ENCODE assay signal across 7 mouse cellular contexts in genomic region chrX:12158821-12159533, GRCm38 (mm10). TPM values are rescaled to one million over a fixed set of nuclear protein-coding genes. Genes with fewer than 3 reads are reported as not detected.
DNase-seq lines count a peak whose midpoint lies in the region; ATAC-seq and TF ChIP-seq lines count a peak whose summit lies in the region.

No protein-coding gene starts in this region.

- TF ChIP-seq EP300 in liver, postnatal 0 days (IDR thresholded peaks at IDR 0.05; ENCODE audit: low read depth) = no peak

- H3K9ac ChIP-seq in intestine, embryonic 14.5 days (ENCODE audit: low read length) = peak overlapping the region; percentile 69
- no peak overlapping the region for H3K9ac ChIP-seq in liver, postnatal 0 days (replicated peaks)
- peak overlapping the region; percentile 65; the same call in 1 of the 2 replicates for H3K9ac ChIP-seq in neural tube, embryonic 12.5 days

- peak; percentile 28; the same call in 1 of the 2 replicates for ATAC-seq in intestine, embryonic 14.5 days (replicated peaks; ENCODE audit: low FRiP score, low TSS enrichment, low read depth)
- ATAC-seq in liver, postnatal 0 days = peak; percentile 45
- ATAC-seq in neural tube, embryonic 12.5 days (ENCODE audit: low FRiP score, low read depth) = peak; percentile 42
- no peak for ATAC-seq in erythroblast, adult 5-6 weeks (replicated peaks; ENCODE audit: low FRiP score, poor library complexity, severe bottlenecking)

- H3K27ac ChIP-seq in intestine, embryonic 14.5 days (ENCODE audit: low read depth) = peak overlapping the region; percentile 90
- H3K27ac ChIP-seq in liver, postnatal 0 days (ENCODE audit: low read depth) = peak overlapping the region; percentile 77
- no peak overlapping the region for H3K27ac ChIP-seq in neural tube, embryonic 12.5 days

- no peaks in the 10 kb centered on the region for H3K9me3 ChIP-seq in E14TG2a.4 (ENCODE audit: low read length)
- H3K9me3 ChIP-seq in intestine, embryonic 14.5 days (ENCODE audit: control insufficient read depth, low read length) = no peaks in the 10 kb centered on the region
- H3K9me3 ChIP-seq in liver, postnatal 0 days (ENCODE audit: low read length) = no peaks in the 10 kb centered on the region
- H3K9me3 ChIP-seq in neural tube, embryonic 12.5 days = no peaks in the 10 kb centered on the region

- H3K27me3 ChIP-seq in E14TG2a.4 (ENCODE audit: insufficient read depth, low read length) = peaks cover 38% of the 10 kb centered on the region
- H3K27me3 ChIP-seq in intestine, embryonic 14.5 days (replicated peaks; ENCODE audit: control insufficient read depth, insufficient read depth, low read length) = peaks cover 42% of the 10 kb centered on the region
- peaks cover 50% of the 10 kb centered on the region for H3K27me3 ChIP-seq in liver, postnatal 0 days (ENCODE audit: insufficient read depth, low read length)
- peaks cover 36% of the 10 kb centered on the region for H3K27me3 ChIP-seq in neural tube, embryonic 12.5 days (replicated peaks)

- TF ChIP-seq CTCF in E14TG2a.4 (conservative IDR thresholded peaks at IDR 0.05; ENCODE audit: low read length) = no peak
- TF ChIP-seq CTCF in liver, postnatal 0 days (IDR thresholded peaks at IDR 0.05; ENCODE audit: low read depth) = no peak

- H3K4me2 ChIP-seq in intestine, embryonic 14.5 days (ENCODE audit: low read length) = peak overlapping the region; percentile 51
- peak overlapping the region; percentile 72 for H3K4me2 ChIP-seq in liver, postnatal 0 days (ENCODE audit: low read depth, low read length)
- peak overlapping the region; percentile 63 for H3K4me2 ChIP-seq in neural tube, embryonic 12.5 days (replicated peaks)

- H3K36me3 ChIP-seq in E14TG2a.4 (ENCODE audit: insufficient read depth, low read length) = no peaks in the 10 kb centered on the region
- H3K36me3 ChIP-seq in intestine, embryonic 14.5 days (ENCODE audit: control insufficient read depth, insufficient read depth, low read length) = no peaks in the 10 kb centered on the region
- no peaks in the 10 kb centered on the region for H3K36me3 ChIP-seq in liver, postnatal 0 days (replicated peaks; ENCODE audit: insufficient read depth, low read length)
- no peaks in the 10 kb centered on the region for H3K36me3 ChIP-seq in neural tube, embryonic 12.5 days

- 8% methylated on average over 27 of the region's 31 CpGs for WGBS in intestine, embryonic 14.5 days
- 7% methylated on average over 24 of the region's 31 CpGs for WGBS in liver, postnatal 0 days (ENCODE audit: insufficient replicate concordance)
- WGBS in neural tube, embryonic 12.5 days = 6% methylated on average over 31 of the region's 31 CpGs

- peaks cover 44% of the 10 kb centered on the region for H3K4me1 ChIP-seq in E14TG2a.4 (replicated peaks; ENCODE audit: low read depth, low read length)
- peaks cover 5% of the 10 kb centered on the region for H3K4me1 ChIP-seq in intestine, embryonic 14.5 days (replicated peaks; ENCODE audit: control insufficient read depth, insufficient read depth, low read length)
- H3K4me1 ChIP-seq in liver, postnatal 0 days (ENCODE audit: insufficient read depth) = 0 out of 2 replicates have a peak, but pooled peaks cover 2% of the 10 kb centered on the region
- peaks cover 25% of the 10 kb centered on the region for H3K4me1 ChIP-seq in neural tube, embryonic 12.5 days

- H3K4me3 ChIP-seq in E14TG2a.4 (replicated peaks; ENCODE audit: low read length) = peak overlapping the region; percentile 68
- H3K4me3 ChIP-seq in intestine, embryonic 14.5 days (ENCODE audit: low read depth, low read length) = peak overlapping the region; percentile 45
- H3K4me3 ChIP-seq in liver, postnatal 0 days (ENCODE audit: low read depth, low read length) = peak overlapping the region; percentile 44
- H3K4me3 ChIP-seq in neural tube, embryonic 12.5 days = peak overlapping the region; percentile 39

- peak; percentile 94 for DNase-seq in CD4-positive helper T cell, adult 2 months (ENCODE audit: low read depth, low spot score)
- DNase-seq in gastrocnemius, postnatal 10 days = peak; percentile 10
- DNase-seq in intestine, embryonic 14.5 days (ENCODE audit: low spot score) = no peak
- DNase-seq in liver, postnatal 0 days = peak; percentile 47

RNA-seq across cellular contexts. Expression of gene Bcor, which starts 1.2 kb away (rescaled TPM):
- total RNA-seq in gastrocnemius, postnatal 10 days (2021) = 10 to 100 TPM; 20.6 to 28.0 TPM
- polyA plus RNA-seq in intestine, embryonic 14.5 days (2014; fragmentation: Nextera tagmentation; extraction: Ambion mirVana) = 19.8 and 20.3 TPM in 2 replicates
- polyA plus RNA-seq in liver, postnatal 0 days (2015; fragmentation: Nextera tagmentation; extraction: Ambion mirVana) = 4.0 and 4.2 TPM in 2 replicates
- 23.0 and 23.2 TPM in 2 replicates for polyA plus RNA-seq in neural tube, embryonic 12.5 days (2016; fragmentation: Nextera tagmentation; extraction: Ambion mirVana)
- 11.0 and 11.9 TPM in 2 replicates for total RNA-seq in erythroblast, adult 5-6 weeks (2015; ENCODE audit: low replicate concordance)
- 8.7 and 9.8 TPM in 2 replicates for total RNA-seq in erythroblast, adult 5-6 weeks (2017; ENCODE audit: low replicate concordance)
